Mouse (Mus musculus) retina, adult 2 months (tissue): ENCODE data around the gene Ppm1n.

Experiments used
- DNase-seq: peaks from one replicate; pipeline ENCODE4 v3.0.0-alpha.2; 2012; ENCODE audit warnings: low read depth, low spot score

Ppm1n gene

GRCm38 (mm10) chr7:19252078-19252477 lies 27.8 kb downstream of the Ppm1n start:
- no peak for DNase-seq

DNA sequence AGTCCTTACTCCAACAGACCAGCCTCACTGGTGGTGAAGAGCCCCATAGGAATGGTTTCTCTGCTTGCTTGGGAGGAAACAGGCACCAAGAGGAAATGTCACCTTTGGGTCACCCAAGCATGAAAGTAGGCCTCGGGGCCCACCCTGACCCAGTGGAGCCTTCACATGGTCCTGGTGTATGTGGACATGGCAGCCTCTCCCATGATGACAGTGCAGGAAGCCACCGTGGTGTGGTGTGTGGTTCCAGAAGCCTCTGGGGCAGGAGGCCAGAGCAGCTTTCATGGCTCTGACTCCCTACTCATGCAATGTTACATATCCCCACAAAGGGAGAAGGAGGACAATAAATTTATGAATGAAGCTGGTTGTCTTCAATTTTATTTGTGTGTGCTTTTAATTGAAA lies 32.4 kb downstream of the Ppm1n start:
- DNase-seq = no peak

GRCm38 (mm10) chr7:19246855-19247254 lies 33.0 kb downstream of the Ppm1n start:
- no peak for DNase-seq

DNA sequence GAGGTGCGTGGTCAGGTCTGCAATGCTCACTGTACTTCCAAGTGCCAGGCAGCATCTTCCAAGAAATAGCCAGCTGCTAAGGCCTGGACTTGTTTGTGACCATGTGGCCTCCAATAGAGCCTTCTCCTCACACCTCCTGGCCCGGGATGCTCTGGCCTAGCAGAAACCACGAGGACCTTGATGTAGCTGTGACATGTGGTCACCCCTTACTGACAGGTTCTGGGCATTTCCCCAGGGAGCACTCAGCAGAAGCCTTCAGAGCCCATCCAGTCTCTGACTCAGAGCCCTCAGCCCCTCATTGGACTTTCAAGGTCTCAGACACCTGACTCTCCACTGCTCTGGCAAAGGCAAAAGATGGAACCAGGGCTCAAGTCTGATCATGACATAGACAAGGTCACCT lies 34.8 kb downstream of the Ppm1n start:
- no peak for DNase-seq

- no peak for DNase-seq
Observed at GRCm38 (mm10) chr7:19243858-19244257, 36.0 kb downstream of the Ppm1n start.

DNA sequence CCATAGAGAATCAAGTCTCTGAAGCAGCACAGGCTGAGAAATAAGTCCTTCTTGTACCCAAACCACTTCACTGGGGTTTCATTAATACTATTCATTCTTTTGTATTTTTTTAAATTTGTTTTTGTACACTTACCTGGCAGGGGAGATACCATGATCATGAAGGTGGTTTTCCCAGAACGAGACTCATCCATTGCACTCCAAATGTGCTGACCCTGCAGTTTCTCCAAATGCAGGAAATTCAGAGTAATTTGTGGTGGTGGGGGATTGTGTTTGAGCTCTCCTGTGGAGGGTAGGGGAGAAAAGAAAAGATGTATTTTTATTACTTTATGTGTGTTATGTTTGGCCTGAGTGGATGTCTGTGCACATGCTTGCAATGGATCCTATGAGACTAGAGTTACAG lies 37.9 kb downstream of the Ppm1n start:
- DNase-seq = no peak

GRCm38 (mm10) chr7:19240905-19241463 lies 38.9 kb downstream of the Ppm1n start:
- DNase-seq = no peak

- no peak for DNase-seq
Observed at GRCm38 (mm10) chr7:19239986-19240385, 39.9 kb downstream of the Ppm1n start.

- peak; percentile 72 for DNase-seq
Observed at GRCm38 (mm10) chr7:19239423-19239822, 40.4 kb downstream of the Ppm1n start.

- no peak for DNase-seq
Observed at GRCm38 (mm10) chr7:19238344-19238743, 41.5 kb downstream of the Ppm1n start.

GRCm38 (mm10) chr7:19236411-19236810 lies 43.5 kb downstream of the Ppm1n start:
- no peak for DNase-seq

GRCm38 (mm10) chr7:19235092-19235671 lies 44.7 kb downstream of the Ppm1n start:
- DNase-seq = no peak

- no peak for DNase-seq
Observed at GRCm38 (mm10) chr7:19234652-19235051, 45.2 kb downstream of the Ppm1n start.

DNA sequence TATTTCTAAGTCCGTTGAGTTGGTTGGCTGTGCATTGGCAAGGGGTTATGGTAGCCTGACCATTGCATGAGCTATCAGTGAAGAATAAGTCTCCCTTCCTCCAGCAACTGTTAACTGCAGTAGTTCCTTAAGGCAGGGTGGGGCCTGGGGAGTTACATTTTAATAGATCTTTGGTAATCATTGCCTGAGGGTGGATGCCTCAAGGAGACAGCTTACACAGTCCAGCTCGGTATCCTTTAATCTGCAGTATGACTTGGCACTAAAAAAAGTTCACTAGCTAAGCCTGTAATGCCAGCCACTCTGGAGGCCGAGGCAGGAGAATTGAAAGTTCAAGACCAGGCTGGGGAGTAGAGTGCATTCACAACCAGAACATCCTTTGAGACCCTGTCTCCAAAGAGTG lies 48.0 kb downstream of the Ppm1n start:
- no peak for DNase-seq

DNA sequence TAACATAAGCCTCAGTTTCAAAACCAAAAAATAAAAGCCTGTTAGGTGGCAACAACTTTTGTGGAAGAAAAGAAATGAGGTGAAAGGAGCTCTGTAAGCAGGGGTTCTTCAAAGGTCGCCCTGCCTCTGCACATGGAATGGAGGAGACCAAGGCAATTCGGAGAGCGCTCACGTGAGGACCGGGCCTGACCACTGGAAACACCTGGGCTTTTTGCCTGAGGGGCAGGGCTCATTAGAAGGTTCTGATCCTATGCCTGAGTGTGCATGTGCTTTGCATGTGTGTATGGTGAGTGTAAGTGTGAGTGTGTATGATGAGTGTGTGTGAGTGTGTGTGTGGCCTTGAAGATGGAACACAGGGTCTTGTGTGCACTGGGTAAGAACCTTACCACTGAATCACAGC lies 49.0 kb downstream of the Ppm1n start:
- no peak for DNase-seq

- DNase-seq = no peak
Observed at GRCm38 (mm10) chr7:19230041-19230580, 49.8 kb downstream of the Ppm1n start.

DNA sequence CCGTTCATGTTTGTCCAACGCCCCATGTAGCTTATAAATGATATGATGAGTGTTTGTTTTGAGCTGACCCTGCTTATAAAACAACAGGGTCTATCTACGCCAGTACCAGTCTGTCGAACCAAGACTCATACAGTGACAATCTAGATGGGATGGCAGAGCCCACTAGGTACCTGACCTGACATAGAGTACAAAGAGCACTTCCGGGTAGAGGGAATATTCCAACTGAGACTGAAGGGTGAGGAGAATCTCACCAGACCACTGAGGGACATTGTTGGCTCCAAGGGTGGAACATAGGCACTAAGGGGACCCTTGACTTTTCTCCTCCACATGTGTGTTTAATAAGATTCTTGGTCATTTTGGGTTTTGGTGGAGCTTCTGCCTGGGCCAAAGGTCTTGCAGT lies 50.5 kb downstream of the Ppm1n start:
- no peak for DNase-seq

GRCm38 (mm10) chr7:19228793-19229148 lies 51.1 kb downstream of the Ppm1n start:
- no peak for DNase-seq

DNA sequence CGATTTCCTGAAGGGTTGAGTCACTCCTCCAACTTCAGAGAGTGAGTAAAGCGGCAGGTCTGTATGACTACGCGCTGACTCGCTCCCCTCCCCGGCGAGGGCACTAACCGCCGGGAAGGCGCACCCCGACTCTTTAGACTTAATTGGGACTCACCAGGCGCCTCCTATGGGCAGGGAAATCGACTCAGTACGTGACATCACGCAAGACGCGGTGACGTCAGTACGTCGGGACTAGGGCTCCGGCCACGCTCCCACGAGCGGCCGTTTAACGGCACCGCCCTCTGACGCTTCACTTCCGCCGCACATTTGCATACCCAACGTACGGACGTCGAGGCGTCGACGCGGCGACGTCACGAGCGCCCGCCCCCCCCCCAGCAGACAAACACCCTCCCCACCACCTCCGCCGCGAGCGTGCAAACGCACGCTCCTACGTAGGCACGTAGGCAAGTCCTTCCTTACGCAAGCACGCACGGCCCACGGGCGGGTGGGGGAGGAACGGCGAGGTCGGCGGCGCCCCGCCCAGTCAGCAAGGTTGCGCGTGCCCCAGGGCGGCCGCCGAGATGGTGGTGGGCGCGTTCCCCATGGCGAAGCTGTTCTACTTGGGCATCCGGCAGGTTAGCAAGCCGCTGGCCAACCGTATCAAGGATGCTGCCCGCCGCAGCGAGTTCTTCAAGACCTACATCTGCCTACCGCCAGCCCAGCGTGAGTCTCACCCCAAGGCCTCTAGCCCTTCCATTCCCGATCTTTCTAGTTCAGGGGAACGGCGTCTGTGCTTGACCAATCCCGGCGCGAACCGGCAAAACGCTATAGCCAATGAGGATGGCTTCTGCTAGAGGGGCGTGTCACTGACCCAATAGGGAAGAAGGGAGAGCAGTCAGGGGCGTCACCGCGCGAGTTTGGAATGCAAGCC lies 51.7 kb downstream of the Ppm1n start, which contains the start of gene Opa3:
Opa3 (plus strand) TSS at position 452 of the 910 bp plus-strand sequence.
- DNase-seq = peak; percentile 100

DNA sequence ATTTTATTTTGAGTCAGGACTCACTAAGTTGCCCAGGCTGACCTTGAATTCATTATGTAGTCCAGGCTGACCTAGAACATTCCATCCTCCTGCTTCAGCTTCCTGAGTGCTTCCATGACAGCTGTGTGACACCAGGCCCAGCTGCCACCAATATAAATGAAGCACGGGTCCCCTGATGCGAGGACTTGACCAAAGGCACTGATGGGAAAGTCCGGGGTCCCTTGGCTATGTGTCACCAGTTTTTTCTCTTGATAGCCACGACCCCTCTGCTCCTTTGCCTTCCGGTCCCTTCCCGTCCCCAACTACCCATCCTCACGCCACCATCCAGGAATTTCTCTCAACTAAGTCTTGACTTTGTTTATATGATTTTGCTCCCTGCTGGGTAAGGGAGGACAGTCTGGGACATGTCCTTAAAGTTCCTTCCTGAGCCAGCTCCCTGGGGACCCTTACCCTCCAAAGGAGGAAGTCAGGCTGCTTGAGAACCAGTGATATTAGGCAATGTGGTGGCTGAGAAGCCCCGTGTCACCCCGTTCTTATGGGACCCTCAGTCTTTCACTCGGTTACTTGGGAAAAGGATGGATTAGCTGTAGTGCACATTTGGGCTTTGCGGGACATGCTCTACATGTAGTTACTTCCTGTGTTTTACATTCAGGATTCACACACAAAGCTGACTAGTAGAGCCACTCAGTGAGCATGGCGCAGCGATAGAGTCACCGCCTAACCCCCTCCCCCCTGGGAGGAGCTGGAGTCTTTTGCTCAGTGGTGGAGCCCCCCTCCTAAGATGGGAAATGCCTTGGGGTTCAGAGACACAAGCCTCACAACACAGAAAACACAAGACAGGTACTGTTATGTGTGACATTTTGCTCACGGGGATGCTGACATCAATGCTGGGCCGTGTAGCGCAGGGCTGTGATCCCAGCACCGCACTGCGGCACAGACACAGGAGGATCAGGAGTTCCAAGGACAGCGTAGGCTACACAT lies 52.8 kb downstream of the Ppm1n start:
- DNase-seq = no peak
